Mouse (Mus musculus) limb, embryonic 13.5 days (tissue): ENCODE data around the gene Prune1. TPM values are rescaled to one million over a fixed set of nuclear protein-coding genes. Genes with fewer than 3 reads are reported as not detected.

Experiments
- ATAC-seq: fragments of 200-750 bp; cut with Nextera tagmentation; 2 replicates; pipeline ENCODE4 v1.8.0; 2017; ENCODE audit warnings: low read depth, moderate number of reproducible peaks, moderate TSS enrichment; ENCODE audit not compliant: low FRiP score
- H3K27ac ChIP-seq: fragments of 300-500 bp; sonication (generic); 2 replicates; pipeline ENCODE4 v1.5.1; 2015; ENCODE audit warnings: inconsistent platforms, mild to moderate bottlenecking, moderate library complexity
- H3K27me3 ChIP-seq: fragments of 300-500 bp; sonication (generic); 2 replicates; pipeline ENCODE4 v1.6.1; 2015; ENCODE audit warnings: mild to moderate bottlenecking, inconsistent platforms
- H3K36me3 ChIP-seq: fragments of 300-500 bp; sonication (generic); 2 replicates; pipeline ENCODE4 v1.6.1; 2015; ENCODE audit warnings: inconsistent platforms, mild to moderate bottlenecking, moderate library complexity
- H3K4me1 ChIP-seq: fragments of 300-500 bp; sonication (generic); 2 replicates; pipeline ENCODE4 v1.6.1; 2015; ENCODE audit warnings: inconsistent platforms
- H3K4me2 ChIP-seq: fragments of 300-500 bp; sonication (generic); replicated peaks from 2 replicates; pipeline ENCODE4 v1.6.1; 2015; ENCODE audit warnings: inconsistent platforms, mild to moderate bottlenecking, moderate library complexity
- H3K4me3 ChIP-seq: fragments of 300-500 bp; sonication (generic); 2 replicates; pipeline ENCODE4 v1.5.1; 2015; ENCODE audit warnings: moderate library complexity, mild to moderate bottlenecking, inconsistent platforms
- H3K9ac ChIP-seq: fragments of 300-500 bp; sonication (generic); 2 replicates; pipeline ENCODE4 v1.6.1; 2015; ENCODE audit warnings: mild to moderate bottlenecking, inconsistent platforms
- H3K9me3 ChIP-seq: fragments of 300-500 bp; sonication (generic); 2 replicates; pipeline ENCODE4 v1.6.1; 2016; ENCODE audit warnings: inconsistent platforms
- WGBS: fragments of 180-500 bp; shearing (Covaris S2); methylation state at CpG from one replicate; pipeline ENCODE4 v1.1.7; 2015; 5-methylcytosine and 5-hydroxymethylcytosine counted together
- polyA plus RNA-seq: library from polyadenylated mRNA; unstranded; fragments of >200 nt; fragmentation: Nextera tagmentation; extraction: Ambion mirVana; gene quantifications from 2 replicates; pipeline ENCODE4 v1.2.1, GENCODE M21; 2015

Prune1 gene
- polyA plus RNA-seq, 1 experiment from 2014 or later, result 26.9 TPM

GRCm38 (mm10) chr3:95296103-95296469 lies 14.2 kb upstream of the Prune1 start:
- Histone ChIP-seq H3K4me1 (peaks cover 10% of the 10 kb centered on the region; the same call in 1 of the 2 replicates), H3K36me3 (peaks cover 61% of the 10 kb centered on the region), H3K4me2 (no peak overlapping the region), H3K9me3 (no peaks in the 10 kb centered on the region), H3K9ac (no peak overlapping the region), H3K27ac (peak overlapping the region; percentile 28; the same call in 1 of the 2 replicates), H3K4me3 (no peak overlapping the region), H3K27me3 (no peaks in the 10 kb centered on the region)
- peak; percentile 66; the same call in 1 of the 2 replicates for ATAC-seq
- WGBS, result 9% methylated on average over 5 of the region's 5 CpGs

GRCm38 (mm10) chr3:95295321-95296102 lies 13.6 kb upstream of the Prune1 start:
- no peak overlapping the region for H3K9ac ChIP-seq
- H3K4me3 ChIP-seq, result no peak overlapping the region
- H3K9me3 ChIP-seq, result no peaks in the 10 kb centered on the region
- ATAC-seq, result 0 out of 2 replicates have a peak, but pooled peaks have one; percentile 21
- peak overlapping the region; percentile 28; the same call in 1 of the 2 replicates for H3K27ac ChIP-seq
- no peak overlapping the region for H3K4me2 ChIP-seq
- H3K4me1 ChIP-seq, result peaks cover 10% of the 10 kb centered on the region; the same call in 1 of the 2 replicates
- 72% methylated on average over 11 of the region's 11 CpGs for WGBS
- H3K27me3 ChIP-seq, result no peaks in the 10 kb centered on the region
- H3K36me3 ChIP-seq, result peaks cover 67% of the 10 kb centered on the region

- Histone ChIP-seq H3K4me2 (no peak overlapping the region), H3K27ac (no peak overlapping the region), H3K4me1 (peaks cover 10% of the 10 kb centered on the region; the same call in 1 of the 2 replicates), H3K9me3 (no peaks in the 10 kb centered on the region), H3K4me3 (no peak overlapping the region), H3K36me3 (peaks cover 74% of the 10 kb centered on the region), H3K27me3 (no peaks in the 10 kb centered on the region), H3K9ac (no peak overlapping the region)
- WGBS, result 81% methylated on average over 5 of the region's 5 CpGs
- ATAC-seq, result no peak
These were observed 12.8 kb upstream of the Prune1 start for GRCm38 (mm10) chr3:95294718-95295117.

GRCm38 (mm10) chr3:95294316-95294715 lies 12.4 kb upstream of the Prune1 start:
- H3K4me3 ChIP-seq, result no peak overlapping the region
- no peak overlapping the region for H3K27ac ChIP-seq
- no peaks in the 10 kb centered on the region for H3K9me3 ChIP-seq
- no peak overlapping the region for H3K9ac ChIP-seq
- WGBS, result 88% methylated on average over 7 of the region's 7 CpGs
- H3K4me1 ChIP-seq, result peaks cover 10% of the 10 kb centered on the region; the same call in 1 of the 2 replicates
- no peak for ATAC-seq
- H3K4me2 ChIP-seq, result no peak overlapping the region
- no peaks in the 10 kb centered on the region for H3K27me3 ChIP-seq
- peaks cover 78% of the 10 kb centered on the region for H3K36me3 ChIP-seq

- Histone ChIP-seq H3K36me3 (peaks cover 84% of the 10 kb centered on the region), H3K9ac (no peak overlapping the region), H3K4me2 (no peak overlapping the region), H3K27ac (no peak overlapping the region), H3K9me3 (no peaks in the 10 kb centered on the region), H3K4me1 (peaks cover 10% of the 10 kb centered on the region; the same call in 1 of the 2 replicates), H3K27me3 (no peaks in the 10 kb centered on the region), H3K4me3 (no peak overlapping the region)
- no peak for ATAC-seq
- 85% methylated on average over 11 of the region's 11 CpGs for WGBS
These were observed 11.7 kb upstream of the Prune1 start for GRCm38 (mm10) chr3:95293537-95293936.

GRCm38 (mm10) chr3:95292899-95293298 lies 11.0 kb upstream of the Prune1 start:
- no peaks in the 10 kb centered on the region for H3K27me3 ChIP-seq
- H3K9ac ChIP-seq, result no peak overlapping the region
- no peak overlapping the region for H3K4me3 ChIP-seq
- H3K27ac ChIP-seq, result no peak overlapping the region
- no peak overlapping the region for H3K4me2 ChIP-seq
- WGBS, result 92% methylated on average over 2 of the region's 2 CpGs
- peaks cover 10% of the 10 kb centered on the region; the same call in 1 of the 2 replicates for H3K4me1 ChIP-seq
- no peak for ATAC-seq
- H3K36me3 ChIP-seq, result peaks cover 88% of the 10 kb centered on the region
- H3K9me3 ChIP-seq, result no peaks in the 10 kb centered on the region

- ATAC-seq, result no peak
- H3K4me3 ChIP-seq, result no peak overlapping the region
- no peak overlapping the region for H3K27ac ChIP-seq
- peaks cover 85% of the 10 kb centered on the region for H3K36me3 ChIP-seq
- no peak overlapping the region for H3K4me2 ChIP-seq
- H3K27me3 ChIP-seq, result no peaks in the 10 kb centered on the region
- WGBS, result 87% methylated on average over 4 of the region's 4 CpGs
- no peaks in the 10 kb centered on the region for H3K9me3 ChIP-seq
- peaks cover 6% of the 10 kb centered on the region; the same call in 1 of the 2 replicates for H3K4me1 ChIP-seq
- no peak overlapping the region for H3K9ac ChIP-seq
These were observed 9.2 kb upstream of the Prune1 start for GRCm38 (mm10) chr3:95291041-95291440.

GRCm38 (mm10) chr3:95290156-95290555 lies 8.3 kb upstream of the Prune1 start:
- Histone ChIP-seq H3K4me3 (no peak overlapping the region), H3K4me1 (peaks cover 5% of the 10 kb centered on the region; the same call in 1 of the 2 replicates), H3K4me2 (no peak overlapping the region), H3K27me3 (no peaks in the 10 kb centered on the region), H3K9me3 (no peaks in the 10 kb centered on the region), H3K36me3 (peaks cover 81% of the 10 kb centered on the region), H3K9ac (no peak overlapping the region), H3K27ac (no peak overlapping the region)
- no peak for ATAC-seq
- WGBS, result 76% methylated on average over 6 of the region's 6 CpGs

GRCm38 (mm10) chr3:95289419-95289818 lies 7.5 kb upstream of the Prune1 start:
- peaks cover 11% of the 10 kb centered on the region for H3K4me1 ChIP-seq
- no peaks in the 10 kb centered on the region for H3K27me3 ChIP-seq
- no peak overlapping the region for H3K4me2 ChIP-seq
- no peak overlapping the region for H3K4me3 ChIP-seq
- WGBS, result 90% methylated on average over 4 of the region's 4 CpGs
- peaks cover 73% of the 10 kb centered on the region for H3K36me3 ChIP-seq
- H3K27ac ChIP-seq, result no peak overlapping the region
- no peak for ATAC-seq
- H3K9me3 ChIP-seq, result no peaks in the 10 kb centered on the region
- no peak overlapping the region for H3K9ac ChIP-seq

- peaks cover 55% of the 10 kb centered on the region for H3K36me3 ChIP-seq
- no peak overlapping the region for H3K4me3 ChIP-seq
- no peak overlapping the region for H3K9ac ChIP-seq
- H3K27ac ChIP-seq, result no peak overlapping the region
- no peaks in the 10 kb centered on the region for H3K27me3 ChIP-seq
- 80% methylated on average over 3 of the region's 3 CpGs for WGBS
- no peak overlapping the region for H3K4me2 ChIP-seq
- H3K4me1 ChIP-seq, result peaks cover 20% of the 10 kb centered on the region
- no peaks in the 10 kb centered on the region for H3K9me3 ChIP-seq
- no peak for ATAC-seq
These were observed 5.7 kb upstream of the Prune1 start for GRCm38 (mm10) chr3:95287541-95287940.

- WGBS, result 86% methylated on average over 7 of the region's 7 CpGs
- H3K27ac ChIP-seq, result no peak overlapping the region
- H3K36me3 ChIP-seq, result peaks cover 44% of the 10 kb centered on the region
- H3K9ac ChIP-seq, result no peak overlapping the region
- H3K9me3 ChIP-seq, result no peaks in the 10 kb centered on the region
- no peaks in the 10 kb centered on the region for H3K27me3 ChIP-seq
- H3K4me3 ChIP-seq, result no peak overlapping the region
- H3K4me1 ChIP-seq, result peaks cover 24% of the 10 kb centered on the region
- H3K4me2 ChIP-seq, result no peak overlapping the region
- ATAC-seq, result no peak
These were observed 4.6 kb upstream of the Prune1 start for GRCm38 (mm10) chr3:95286510-95286909.

- 62% methylated on average over 5 of the region's 5 CpGs for WGBS
- no peak overlapping the region for H3K9ac ChIP-seq
These were observed 4.1 kb upstream of the Prune1 start for GRCm38 (mm10) chr3:95286011-95286410.

More at GRCm38 (mm10) chr3:95286011-95286410, 4.1 kb upstream of the Prune1 start:
- Histone ChIP-seq H3K4me2 (no peak overlapping the region), H3K4me1 (peaks cover 24% of the 10 kb centered on the region), H3K27me3 (no peaks in the 10 kb centered on the region), H3K9me3 (no peaks in the 10 kb centered on the region), H3K36me3 (peaks cover 39% of the 10 kb centered on the region), H3K27ac (no peak overlapping the region), H3K4me3 (no peak overlapping the region)
- no peak for ATAC-seq
